Mouse (Mus musculus): ENCODE data around the gene Tmem121. TPM values are rescaled to one million over a fixed set of nuclear protein-coding genes. Genes with fewer than 3 reads are reported as not detected.
"Not testable (repeated sequence)": the region's sequence is repeated elsewhere in the genome, so short reads cannot be mapped to it uniquely, and the experiment has no call there.

The Tmem121 gene
- polyA plus RNA-seq, 1 experiment from 2014 or later = 15.7 TPM

- Histone ChIP-seq H3K9me3 (replicated peaks) (no peaks in the 10 kb centered on the region), H3K27me3 (ENCODE audit: low read depth, poor library complexity, severe bottlenecking) (peaks cover 15% of the 10 kb centered on the region), H3K4me3 (no peak overlapping the region), H3K27ac (no peak overlapping the region), H3K36me3 (no peaks in the 10 kb centered on the region), H3K4me1 (peaks cover 11% of the 10 kb centered on the region)
- DNase-seq (ENCODE audit: low spot score) = no peak
- WGBS = 58% methylated on average over 4 of the region's 4 CpGs
Measured at GRCm38 (mm10) chr12:113181020-113181419, 4.7 kb upstream of the Tmem121 start.

DNA sequence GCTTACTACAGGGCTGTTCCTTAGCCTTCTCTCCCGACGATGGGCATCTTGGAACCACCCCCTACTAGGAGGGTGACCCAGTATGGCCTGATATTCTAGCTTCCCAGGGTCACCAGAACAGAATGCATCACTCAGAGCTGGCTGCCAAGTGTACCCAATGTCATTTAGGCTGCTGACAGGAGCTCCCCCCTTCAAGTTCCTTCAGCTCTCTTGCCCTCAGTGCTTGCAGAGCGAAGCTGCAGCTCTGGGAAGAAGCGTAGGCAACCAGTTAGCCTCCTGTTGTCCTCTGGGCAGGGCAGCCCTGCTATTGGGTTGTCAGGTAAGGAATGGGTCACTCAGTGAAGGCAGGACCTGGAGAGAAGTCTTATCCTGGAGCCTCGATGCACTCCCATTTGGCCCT lies 785 bp upstream of the Tmem121 start:
- 59% methylated on average over 5 of the region's 5 CpGs for WGBS
- Histone ChIP-seq H3K27ac (no peak overlapping the region), H3K4me1 (peaks cover 32% of the 10 kb centered on the region), H3K9me3 (replicated peaks) (no peaks in the 10 kb centered on the region), H3K4me3 (peak overlapping the region; percentile 76; the same call in 1 of the 2 replicates), H3K27me3 (ENCODE audit: low read depth, poor library complexity, severe bottlenecking) (peaks cover 40% of the 10 kb centered on the region), H3K36me3 (peaks cover 20% of the 10 kb centered on the region)
- DNase-seq (ENCODE audit: low spot score) = no peak

DNA sequence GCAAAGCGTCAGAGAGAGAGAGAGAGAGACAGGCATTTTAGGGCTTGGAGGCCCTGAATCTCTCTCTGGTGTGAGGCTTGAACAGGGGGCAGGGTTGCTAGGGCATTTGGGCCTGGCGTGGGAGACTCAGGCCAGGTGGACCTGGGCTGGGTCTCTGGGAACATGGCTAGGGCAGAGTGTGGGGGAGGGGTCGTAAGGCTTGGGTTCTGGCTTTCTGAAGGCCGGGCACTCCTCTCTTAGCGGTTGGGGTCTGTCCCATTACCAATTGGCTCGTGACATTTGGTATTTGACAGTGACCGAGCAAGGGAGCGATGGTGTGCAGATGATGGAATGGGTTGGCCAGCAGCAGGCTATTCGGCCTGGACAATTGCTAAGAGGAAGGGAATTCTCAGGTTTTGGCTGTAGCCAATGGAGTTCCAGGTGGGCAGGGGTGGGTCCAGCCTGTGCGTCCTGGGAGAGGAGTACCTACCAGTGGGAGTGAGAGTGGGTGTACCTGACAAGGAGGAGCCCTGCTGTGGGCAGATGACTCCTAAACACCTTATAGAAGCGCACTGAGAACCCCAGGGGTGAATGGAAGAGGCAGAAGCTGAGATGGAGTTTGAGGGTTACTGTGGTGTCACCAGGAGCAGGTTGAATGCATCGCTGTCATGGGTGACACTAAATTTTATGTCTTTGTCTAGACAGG lies 738 bp downstream of the Tmem121 start:
- Histone ChIP-seq H3K4me1 (peaks cover 32% of the 10 kb centered on the region), H3K36me3 (peaks cover 29% of the 10 kb centered on the region), H3K4me3 (peak overlapping the region; percentile 76), H3K27ac (peak overlapping the region; percentile 80), H3K27me3 (ENCODE audit: low read depth, poor library complexity, severe bottlenecking) (peaks cover 40% of the 10 kb centered on the region), H3K9me3 (replicated peaks) (no peaks in the 10 kb centered on the region)
- WGBS = 41% methylated on average over 12 of the region's 12 CpGs
- DNase-seq (ENCODE audit: low spot score) = no peak

- WGBS = 45% methylated on average over 4 of the region's 4 CpGs
- no peaks in the 10 kb centered on the region for H3K9me3 ChIP-seq (replicated peaks)
- peaks cover 29% of the 10 kb centered on the region for H3K36me3 ChIP-seq
- no peak for DNase-seq (ENCODE audit: low spot score)
- H3K4me3 ChIP-seq = peak overlapping the region; percentile 76
- no peak overlapping the region for H3K27ac ChIP-seq
- H3K4me1 ChIP-seq = peaks cover 32% of the 10 kb centered on the region
- H3K27me3 ChIP-seq (ENCODE audit: low read depth, poor library complexity, severe bottlenecking) = peaks cover 40% of the 10 kb centered on the region
Measured at GRCm38 (mm10) chr12:113187011-113187375, 1.3 kb downstream of the Tmem121 start.

- H3K36me3 ChIP-seq = peaks cover 29% of the 10 kb centered on the region
- no peaks in the 10 kb centered on the region for H3K9me3 ChIP-seq (replicated peaks)
- peak overlapping the region; percentile 76 for H3K4me3 ChIP-seq
- peaks cover 32% of the 10 kb centered on the region for H3K4me1 ChIP-seq
- H3K27ac ChIP-seq = no peak overlapping the region
- DNase-seq (ENCODE audit: low spot score) = peak; percentile 91
- WGBS = 3% methylated on average over 56 of the region's 56 CpGs
- H3K27me3 ChIP-seq (ENCODE audit: low read depth, poor library complexity, severe bottlenecking) = peaks cover 40% of the 10 kb centered on the region
Measured at GRCm38 (mm10) chr12:113187584-113188295, 2.0 kb downstream of the Tmem121 start.

DNA sequence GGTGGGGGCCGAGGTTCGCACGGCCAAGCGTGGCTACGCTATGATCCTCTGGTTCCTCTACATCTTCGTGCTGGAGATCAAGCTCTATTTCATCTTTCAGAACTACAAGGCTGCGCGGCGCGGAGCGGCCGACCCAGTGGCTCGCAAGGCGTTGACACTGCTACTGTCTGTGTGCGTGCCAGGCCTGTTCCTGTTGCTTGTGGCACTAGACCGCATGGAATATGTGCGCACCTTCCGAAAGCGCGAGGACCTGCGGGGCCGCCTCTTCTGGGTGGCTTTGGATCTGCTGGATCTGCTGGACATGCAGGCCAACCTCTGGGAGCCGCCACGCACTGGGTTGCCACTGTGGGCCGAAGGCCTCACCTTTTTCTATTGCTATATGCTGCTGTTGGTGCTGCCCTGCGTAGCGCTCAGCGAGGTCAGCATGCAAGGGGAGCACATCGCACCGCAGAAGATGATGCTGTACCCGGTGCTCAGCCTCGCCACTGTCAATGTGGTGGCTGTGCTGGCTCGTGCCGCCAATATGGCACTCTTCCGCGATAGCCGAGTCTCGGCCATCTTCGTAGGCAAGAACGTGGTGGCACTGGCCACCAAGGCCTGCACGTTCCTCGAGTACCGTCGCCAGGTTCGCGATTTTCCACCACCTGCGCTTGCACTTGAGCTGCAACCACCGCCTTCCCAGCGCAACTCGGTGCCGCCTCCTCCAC lies 2.8 kb downstream of the Tmem121 start:
- no peak for DNase-seq (ENCODE audit: low spot score)
- peaks cover 29% of the 10 kb centered on the region for H3K36me3 ChIP-seq
- WGBS = 85% methylated on average over 51 of the region's 51 CpGs
- H3K27me3 ChIP-seq (ENCODE audit: low read depth, poor library complexity, severe bottlenecking) = peaks cover 40% of the 10 kb centered on the region
- no peaks in the 10 kb centered on the region for H3K9me3 ChIP-seq (replicated peaks)
- H3K27ac ChIP-seq = no peak overlapping the region
- H3K4me1 ChIP-seq = peaks cover 32% of the 10 kb centered on the region
- peak overlapping the region; percentile 76 for H3K4me3 ChIP-seq

GRCm38 (mm10) chr12:113193423-113193822 lies 7.7 kb downstream of the Tmem121 start:
- no peaks in the 10 kb centered on the region for H3K4me1 ChIP-seq
- no peaks in the 10 kb centered on the region for H3K9me3 ChIP-seq (replicated peaks)
- WGBS = 77% methylated on average over 2 of the region's 2 CpGs
- H3K27ac ChIP-seq = no peak overlapping the region
- no peak overlapping the region for H3K4me3 ChIP-seq
- 0 out of 2 replicates have a peak, but pooled peaks cover 2% of the 10 kb centered on the region for H3K27me3 ChIP-seq (ENCODE audit: low read depth, poor library complexity, severe bottlenecking)
- no peak for DNase-seq (ENCODE audit: low spot score)
- peaks cover 24% of the 10 kb centered on the region for H3K36me3 ChIP-seq

DNA sequence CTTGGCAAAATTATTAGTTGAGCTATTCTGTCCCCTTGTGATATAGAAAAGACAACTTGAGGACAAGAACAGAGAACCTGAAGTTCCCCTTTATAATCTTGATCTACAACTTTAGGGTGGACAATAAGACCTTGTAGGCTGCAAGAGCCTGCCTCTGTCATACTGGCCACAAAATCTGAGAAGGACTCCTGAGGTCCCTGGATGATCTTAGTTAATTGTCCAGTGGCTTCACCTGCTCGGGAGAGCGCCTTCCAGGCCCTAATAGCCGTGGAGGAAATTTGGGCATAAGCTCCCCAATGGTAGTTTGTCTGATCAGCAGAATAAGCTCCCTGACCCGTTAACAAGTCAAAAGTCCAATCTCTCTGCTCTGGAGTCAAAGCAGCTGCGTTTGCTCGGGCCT lies 13.4 kb downstream of the Tmem121 start:
- H3K9me3 ChIP-seq (replicated peaks); H3K36me3 ChIP-seq; H3K4me1 ChIP-seq; H3K4me3 ChIP-seq; H3K27ac ChIP-seq; DNase-seq (ENCODE audit: low spot score); H3K27me3 ChIP-seq (ENCODE audit: low read depth, poor library complexity, severe bottlenecking): not testable (repeated sequence)
- 98% methylated on average over 3 of the region's 6 CpGs for whole genome bisulfite sequencing

DNA sequence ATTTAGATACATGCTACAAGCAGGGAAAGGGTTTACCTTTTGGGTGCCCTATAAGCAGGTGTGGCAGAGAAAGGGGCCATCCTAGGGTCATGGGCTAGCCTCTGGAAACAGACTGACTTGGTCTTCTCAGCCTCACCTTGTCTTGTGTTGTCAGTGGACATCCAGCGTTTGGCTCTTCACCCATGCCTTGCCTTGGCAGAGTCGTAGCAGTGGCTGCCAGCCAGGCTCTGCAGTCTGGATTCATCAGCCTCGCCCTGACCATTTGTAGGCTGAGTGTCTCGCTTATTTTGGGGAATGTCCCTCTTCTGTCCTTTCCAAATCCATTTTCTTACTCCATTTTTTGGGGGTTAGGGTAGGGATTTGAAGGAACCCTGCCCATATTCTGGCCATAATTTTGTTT lies 15.6 kb downstream of the Tmem121 start:
- H3K27me3 ChIP-seq (ENCODE audit: low read depth, poor library complexity, severe bottlenecking) = no peaks in the 10 kb centered on the region
- no peaks in the 10 kb centered on the region for H3K36me3 ChIP-seq
- 92% methylated on average over 4 of the region's 4 CpGs for WGBS
- H3K4me3 ChIP-seq = no peak overlapping the region
- no peak overlapping the region for H3K27ac ChIP-seq
- no peaks in the 10 kb centered on the region for H3K4me1 ChIP-seq
- DNase-seq (ENCODE audit: low spot score) = no peak
- H3K9me3 ChIP-seq (replicated peaks) = no peaks in the 10 kb centered on the region; the same call in 1 of the 2 replicates

- Histone ChIP-seq H3K4me3 (no peak overlapping the region), H3K9me3 (replicated peaks) (no peaks in the 10 kb centered on the region; the same call in 1 of the 2 replicates), H3K27me3 (ENCODE audit: low read depth, poor library complexity, severe bottlenecking) (no peaks in the 10 kb centered on the region), H3K27ac (no peak overlapping the region), H3K36me3 (no peaks in the 10 kb centered on the region), H3K4me1 (no peaks in the 10 kb centered on the region)
- DNase-seq (ENCODE audit: low spot score) = no peak
Measured at GRCm38 (mm10) chr12:113202008-113202407, 16.3 kb downstream of the Tmem121 start.

DNA sequence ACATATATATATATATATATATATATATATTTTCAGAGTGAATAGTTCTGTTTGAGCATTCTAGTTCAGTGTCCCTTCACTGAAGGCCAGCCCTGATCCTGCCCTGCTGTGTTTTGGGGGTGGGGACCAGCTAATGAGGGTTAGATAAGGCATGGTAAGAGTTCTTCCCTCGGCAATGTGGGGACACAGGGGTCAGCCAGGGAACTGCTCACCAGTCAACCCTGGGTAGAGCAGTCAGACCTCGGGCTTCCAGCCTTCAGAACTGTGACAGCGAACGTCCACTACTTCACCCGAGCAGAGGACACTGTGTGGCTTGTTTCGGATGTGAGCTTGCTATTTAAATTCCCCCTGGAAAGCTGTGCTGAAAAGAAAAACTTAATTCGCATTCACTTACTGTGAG lies 17.8 kb downstream of the Tmem121 start:
- WGBS = 86% methylated on average over 7 of the region's 7 CpGs
- Histone ChIP-seq H3K9me3 (replicated peaks) (no peaks in the 10 kb centered on the region; the same call in 1 of the 2 replicates), H3K27ac (no peak overlapping the region), H3K36me3 (no peaks in the 10 kb centered on the region), H3K27me3 (ENCODE audit: low read depth, poor library complexity, severe bottlenecking) (no peaks in the 10 kb centered on the region), H3K4me1 (no peaks in the 10 kb centered on the region), H3K4me3 (no peak overlapping the region)
- DNase-seq (ENCODE audit: low spot score) = no peak

GRCm38 (mm10) chr12:113205251-113205942 lies 19.7 kb downstream of the Tmem121 start:
- Histone ChIP-seq H3K4me1 (no peaks in the 10 kb centered on the region), H3K27me3 (ENCODE audit: low read depth, poor library complexity, severe bottlenecking) (no peaks in the 10 kb centered on the region), H3K36me3 (no peaks in the 10 kb centered on the region), H3K4me3 (no peak overlapping the region), H3K9me3 (replicated peaks) (no peaks in the 10 kb centered on the region; the same call in 1 of the 2 replicates), H3K27ac (no peak overlapping the region)
- WGBS = 93% methylated on average over 7 of the region's 7 CpGs
- no peak for DNase-seq (ENCODE audit: low spot score)

Measured in limb, embryonic 10.5 days (tissue).